Mouse (Mus musculus): ENCODE results near the gene Tekt4.

Tekt4 gene

GRCm38 (mm10) chr17:25475946-25476744 lies 21.7 kb downstream of the Tekt4 start:
- peak; percentile 61 for DNase-seq (ENCODE audit: low spot score)

- DNase-seq (ENCODE audit: low spot score): no peak
These were observed 25.7 kb downstream of the Tekt4 start for GRCm38 (mm10) chr17:25480152-25480551.

GRCm38 (mm10) chr17:25480820-25481219 lies 26.4 kb downstream of the Tekt4 start:
- no peak for DNase-seq (ENCODE audit: low spot score)

GRCm38 (mm10) chr17:25482092-25482491 lies 27.7 kb downstream of the Tekt4 start:
- no peak for DNase-seq (ENCODE audit: low spot score)

- no peak for DNase-seq (ENCODE audit: low spot score)
These were observed 42.6 kb downstream of the Tekt4 start, which contains the start of gene Sstr5 for GRCm38 (mm10) chr17:25497013-25497412. Gene Sstr5, minus strand, starts transcription at chr17:25497288.

GRCm38 (mm10) chr17:25502599-25502998 lies 48.2 kb downstream of the Tekt4 start:
- no peak for DNase-seq (ENCODE audit: low spot score)

- DNase-seq (ENCODE audit: low spot score): peak; percentile 77
These were observed 53.4 kb downstream of the Tekt4 start for GRCm38 (mm10) chr17:25507799-25508198.

- peak; percentile 90 for DNase-seq (ENCODE audit: low spot score)
These were observed 54.6 kb downstream of the Tekt4 start for GRCm38 (mm10) chr17:25508860-25509577.

- no peak for DNase-seq (ENCODE audit: low spot score)
These were observed 55.8 kb downstream of the Tekt4 start for GRCm38 (mm10) chr17:25510074-25510830.

- DNase-seq (ENCODE audit: low spot score): no peak
These were observed 57.5 kb downstream of the Tekt4 start for GRCm38 (mm10) chr17:25511876-25512275.

- no peak for DNase-seq (ENCODE audit: low spot score)
These were observed 59.6 kb downstream of the Tekt4 start for GRCm38 (mm10) chr17:25514055-25514454.

GRCm38 (mm10) chr17:25516315-25516714 lies 61.9 kb downstream of the Tekt4 start:
- DNase-seq (ENCODE audit: low spot score): no peak

GRCm38 (mm10) chr17:25518144-25518543 lies 63.7 kb downstream of the Tekt4 start:
- DNase-seq (ENCODE audit: low spot score): peak; percentile 73

- DNase-seq (ENCODE audit: low spot score): peak; percentile 70
These were observed 65.1 kb downstream of the Tekt4 start for GRCm38 (mm10) chr17:25519511-25519910.

GRCm38 (mm10) chr17:25520492-25520891 lies 66.1 kb downstream of the Tekt4 start:
- DNase-seq (ENCODE audit: low spot score): no peak

- no peak for DNase-seq (ENCODE audit: low spot score)
These were observed 67.7 kb downstream of the Tekt4 start for GRCm38 (mm10) chr17:25522080-25522479.

All from layer of hippocampus, adult 11-12 months (tissue).